Mouse (Mus musculus) subcutaneous adipose tissue, adult 2 months (tissue): ENCODE measurements around the gene Spns2. TPM values are rescaled to one million over a fixed set of nuclear protein-coding genes. Genes with fewer than 3 reads are reported as not detected.

Experiments
- polyA plus RNA-seq: library from polyadenylated mRNA; depleted of rRNA; stranded (reverse); fragments of >200 nt; gene quantifications from 2 replicates; pipeline ENCODE4 v1.2.3, GENCODE M21; 2012; ENCODE audit warnings: low replicate concordance; rRNA removed

Spns2 gene
- polyA plus RNA-seq, result 33.5 and 43.9 TPM in 2 replicates

DNA sequence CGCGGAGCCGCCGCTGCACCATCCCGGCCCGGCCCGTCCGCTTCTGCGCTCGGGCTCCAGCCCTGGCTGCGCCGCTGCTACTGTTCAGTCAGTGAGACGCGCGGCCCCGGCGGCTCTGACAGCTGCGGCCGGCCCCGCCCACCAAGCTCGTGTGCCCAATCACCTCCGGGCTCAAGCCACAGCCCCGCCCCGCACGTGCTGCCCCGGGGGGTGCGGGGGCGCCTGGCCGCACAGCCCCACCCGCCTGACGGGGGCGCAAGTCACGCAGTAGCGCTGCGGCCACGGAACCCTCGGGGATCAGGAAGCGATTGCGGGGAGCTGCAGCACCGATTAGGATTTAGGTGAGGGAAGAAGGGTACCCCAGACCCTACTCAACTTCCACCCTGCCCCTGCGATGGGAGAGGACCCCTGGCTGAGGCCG is at the start of gene Spns2:
TSS of gene Spns2 (minus strand) at position 24 of the 421 bp plus-strand sequence.

DNA sequence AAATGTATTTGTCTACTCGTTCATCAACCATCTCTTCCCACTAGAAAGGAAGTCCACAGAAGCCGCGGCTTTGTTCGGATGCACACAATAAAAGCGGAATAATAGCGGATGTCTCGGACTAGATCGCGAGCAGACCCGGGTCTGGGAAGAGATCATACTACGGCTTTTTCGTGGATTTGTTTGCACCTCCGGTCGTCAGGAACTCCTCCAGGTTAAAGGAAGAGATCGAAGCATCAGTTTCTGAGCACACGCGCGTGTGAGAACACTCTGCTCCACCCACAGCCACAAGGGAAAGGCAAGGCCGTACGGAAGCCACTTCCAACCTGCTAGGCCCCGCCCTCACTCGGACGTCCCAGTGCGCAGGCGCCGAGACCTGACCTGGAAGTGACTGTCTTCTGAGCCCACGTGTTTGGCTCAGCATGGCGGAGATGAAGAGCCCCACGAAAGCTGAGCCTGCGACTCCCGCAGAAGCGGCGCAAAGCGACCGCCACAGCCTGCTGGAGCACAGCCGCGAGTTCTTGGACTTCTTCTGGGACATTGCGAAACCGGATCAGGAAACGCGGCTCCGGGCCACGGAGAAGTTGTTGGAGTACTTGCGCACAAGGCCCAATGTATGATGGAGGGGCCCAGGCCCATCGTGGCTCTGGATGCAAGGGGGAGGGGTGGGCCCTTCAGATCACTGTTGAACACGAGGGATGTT is 48.6 kb downstream of the Spns2 start, which contains the start of gene Mybbp1a:
TSS of gene Mybbp1a (plus strand) at position 391 of the 700 bp plus-strand sequence.

DNA sequence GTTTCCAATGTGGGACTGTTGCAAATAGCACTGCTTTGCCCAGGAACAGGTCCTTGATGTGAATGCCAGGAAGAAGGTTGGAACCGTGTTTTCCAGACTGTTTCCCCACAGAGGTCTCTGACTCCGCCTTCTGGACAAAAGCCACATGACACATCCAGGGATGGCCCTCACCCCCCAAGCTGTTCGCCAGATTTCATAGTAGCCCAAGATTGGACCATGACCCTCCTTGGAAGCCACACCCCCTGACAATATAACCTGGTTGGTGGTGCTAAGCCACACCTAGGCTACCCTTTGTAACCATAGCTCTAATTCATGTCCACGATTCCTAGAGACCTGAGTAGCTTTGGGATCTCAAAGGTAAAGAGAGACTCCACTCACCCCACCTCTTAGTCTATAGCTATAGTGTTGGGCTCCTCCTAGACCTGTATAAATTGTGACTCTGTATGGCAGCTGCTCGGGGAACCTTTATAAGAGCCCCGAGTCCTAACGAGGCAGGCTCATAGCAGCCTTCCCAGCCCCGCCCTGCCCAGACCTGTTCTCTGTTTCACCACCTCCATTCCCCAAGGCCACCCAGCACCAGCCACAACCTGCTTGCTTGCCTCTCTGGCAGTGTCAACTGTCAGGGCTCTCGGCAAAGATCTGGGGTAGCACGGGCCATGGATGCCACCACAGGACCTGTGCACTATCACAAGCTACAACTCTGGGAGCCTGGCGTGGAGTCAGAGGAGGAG is 54.6 kb downstream of the Spns2 start, which contains the start of gene Ggt6:
TSS of gene Ggt6 (plus strand) at position 564 of the 731 bp plus-strand sequence.

DNA sequence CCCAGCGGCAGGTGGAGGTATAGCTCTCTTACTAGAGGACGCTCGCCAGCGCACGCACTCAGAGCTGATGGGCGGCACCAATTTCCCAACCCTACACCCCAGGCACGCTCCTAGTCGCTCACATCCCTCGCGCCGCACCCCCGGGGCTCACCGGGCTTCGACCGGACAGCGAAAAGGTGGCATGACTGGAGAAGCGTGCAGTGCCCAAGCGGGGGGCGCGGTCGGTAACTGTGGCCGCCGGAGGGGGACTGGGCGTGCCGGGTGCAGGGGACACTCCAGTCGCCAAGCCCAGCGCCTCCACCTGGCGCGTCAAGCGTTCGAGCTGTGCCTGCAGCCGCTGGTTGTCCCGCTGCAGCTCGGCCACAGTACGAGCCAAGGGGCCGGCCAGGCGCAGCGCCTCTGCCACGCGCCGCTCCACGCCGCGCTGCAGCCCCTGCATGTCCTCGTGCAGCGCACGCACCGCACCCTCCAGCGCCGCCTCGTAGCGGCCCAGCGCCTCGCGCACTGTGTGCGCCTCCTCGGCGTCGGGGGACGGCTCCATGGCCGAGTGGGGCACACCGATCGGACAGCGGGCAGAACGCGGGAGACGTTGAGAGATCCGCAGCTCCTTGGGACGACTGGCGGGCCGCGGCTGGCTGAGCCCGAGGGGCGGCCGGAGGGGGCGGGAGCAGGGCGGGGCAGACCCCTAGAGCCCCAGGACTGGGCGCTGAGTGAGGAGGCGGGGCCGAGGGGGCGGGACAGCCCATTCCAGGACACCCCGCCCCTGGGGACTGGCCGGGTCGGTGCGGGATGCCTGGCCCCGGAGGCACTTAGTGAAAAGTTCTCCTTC is 78.4 kb downstream of the Spns2 start, which contains the start of gene Smtnl2:
TSS of gene Smtnl2 (minus strand) at position 621 of the 829 bp plus-strand sequence.

Other genes with a start within 250 kb of the Spns2 start
- gene Slc13a5, start 222.7 kb downstream of the Spns2 start, polyA plus RNA-seq, result 0.40 and 3.7 TPM in 2 replicates
- 48.9 and 60.3 TPM in 2 replicates for gene Xaf1, start 188.3 kb downstream of the Spns2 start, polyA plus RNA-seq
- gene Fbxo39, start 175.5 kb downstream of the Spns2 start, polyA plus RNA-seq, result 0.19 TPM in 1 of 2 replicates, not detected in the other
- 0.33 and 2.2 TPM in 2 replicates for gene Tekt1, start 127.5 kb downstream of the Spns2 start, polyA plus RNA-seq
- 7.2 and 9.0 TPM in 2 replicates for gene Smtnl2, start 78.2 kb downstream of the Spns2 start, polyA plus RNA-seq
- 2.2 and 2.5 TPM in 2 replicates for gene Ggt6, start 54.4 kb downstream of the Spns2 start, polyA plus RNA-seq
- 34.2 and 87.7 TPM in 2 replicates for gene Mybbp1a, start 48.5 kb downstream of the Spns2 start, polyA plus RNA-seq
- gene Spns3, start 60.6 kb upstream of the Spns2 start, polyA plus RNA-seq, result 0.72 and 2.2 TPM in 2 replicates
- gene Ube2g1, start 117.4 kb upstream of the Spns2 start, polyA plus RNA-seq, result 7.4 and 11.8 TPM in 2 replicates
- gene Ankfy1, start 200.1 kb upstream of the Spns2 start, polyA plus RNA-seq, result 26.2 and 46.1 TPM in 2 replicates